Mouse (Mus musculus) embryonic facial prominence, embryonic 11.5 days (tissue): ENCODE measurements at regions not wholly inside any gene's neighbourhood (a gene's known extent, or its start where the extent isn't known, plus 50 kb on each side); places are given as distances from the start of the nearest gene placed in this dataset.

Experiments used
- ATAC-seq: fragments of 200-750 bp; cut with Nextera tagmentation; replicated peaks from 2 replicates; pipeline ENCODE4 v1.8.0; 2017; ENCODE audit warnings: low read depth; ENCODE audit not compliant: insufficient number of reproducible peaks, low FRiP score, low TSS enrichment
- DNase-seq: peaks from one replicate; pipeline ENCODE4 v3.0.0-alpha.2; 2015; ENCODE audit warnings: low spot score
- H3K27ac ChIP-seq: fragments of 300-500 bp; sonication (generic); replicated peaks from 2 replicates; pipeline ENCODE4 v1.5.1; 2014; ENCODE audit warnings: mild to moderate bottlenecking, low read depth, low read length, control low read depth
- H3K27me3 ChIP-seq: fragments of 300-500 bp; sonication (generic); 2 replicates; pipeline ENCODE4 v1.6.1; 2014; ENCODE audit warnings: mild to moderate bottlenecking, low read length, moderate library complexity, mixed read lengths; ENCODE audit not compliant: control insufficient read depth, insufficient read depth
- H3K36me3 ChIP-seq: fragments of 300-500 bp; sonication (generic); replicated peaks from 2 replicates; pipeline ENCODE4 v1.6.1; 2014; ENCODE audit warnings: low read depth, mild to moderate bottlenecking, low read length, moderate library complexity, mixed read lengths; ENCODE audit not compliant: control insufficient read depth, insufficient read depth
- H3K4me1 ChIP-seq: fragments of 300-500 bp; sonication (generic); 2 replicates; pipeline ENCODE4 v1.6.1; 2014; ENCODE audit warnings: low read length, mixed read lengths; ENCODE audit not compliant: control insufficient read depth, insufficient read depth
- H3K4me2 ChIP-seq: fragments of 300-500 bp; sonication (generic); 2 replicates; pipeline ENCODE4 v1.6.1; 2014; ENCODE audit warnings: low read depth, mild to moderate bottlenecking, control low read depth, low read length, moderate library complexity
- H3K4me3 ChIP-seq: fragments of 300-500 bp; sonication (generic); 2 replicates; pipeline ENCODE4 v1.5.1; 2014; ENCODE audit warnings: low read depth, low read length, control low read depth
- H3K9ac ChIP-seq: fragments of 300-500 bp; sonication (generic); replicated peaks from 2 replicates; pipeline ENCODE4 v1.6.1; 2014; ENCODE audit warnings: mild to moderate bottlenecking, control low read depth, low read length
- H3K9me3 ChIP-seq: fragments of 300-500 bp; sonication (generic); replicated peaks from 2 replicates; pipeline ENCODE4 v1.6.1; 2016; ENCODE audit warnings: mild to moderate bottlenecking, low read length, inconsistent platforms, mixed read lengths; ENCODE audit not compliant: control insufficient read depth
- WGBS: fragments of 180-500 bp; shearing (Covaris S2); extraction: QIAGEN DNeasy Blood & Tissue Kit; methylation state at CpG from one replicate; pipeline ENCODE4 v1.1.7; 2014; 5-methylcytosine and 5-hydroxymethylcytosine counted together

DNA sequence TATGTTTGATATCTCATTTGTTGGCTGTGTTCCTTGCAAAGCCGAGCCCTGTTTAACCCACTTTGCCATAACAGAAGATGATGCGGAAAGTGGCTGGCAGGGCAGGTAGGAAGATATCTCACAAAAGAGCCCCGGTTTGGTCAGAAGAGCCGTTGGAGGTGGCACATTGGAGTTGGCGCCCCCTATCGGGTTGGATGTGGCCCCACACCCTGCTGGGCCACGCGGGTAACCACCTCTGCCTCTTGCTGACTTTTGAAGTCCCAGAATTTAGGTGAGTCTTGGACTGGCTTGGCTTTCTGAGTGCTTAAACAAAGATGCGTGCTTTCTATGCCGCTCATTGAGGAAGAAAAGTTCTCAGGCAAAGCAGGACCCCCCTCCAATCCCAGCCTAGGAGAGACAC, 56.1 kb downstream of the Gm4791 start:
- Histone ChIP-seq H3K27me3 (no peaks in the 10 kb centered on the region), H3K4me1 (no peaks in the 10 kb centered on the region), H3K9ac (no peak overlapping the region), H3K4me2 (no peak overlapping the region), H3K36me3 (no peaks in the 10 kb centered on the region), H3K4me3 (no peak overlapping the region), H3K27ac (no peak overlapping the region), H3K9me3 (no peaks in the 10 kb centered on the region)
- 70% methylated on average over 10 of the region's 10 CpGs for WGBS
- no peak for DNase-seq
- ATAC-seq = no peak

- H3K27ac ChIP-seq = no peak overlapping the region
- H3K9me3 ChIP-seq = no peaks in the 10 kb centered on the region
- no peak overlapping the region for H3K9ac ChIP-seq
- no peak overlapping the region for H3K4me3 ChIP-seq
- H3K4me1 ChIP-seq = no peaks in the 10 kb centered on the region
- no peak for DNase-seq
- H3K36me3 ChIP-seq = no peaks in the 10 kb centered on the region
- 83% methylated on average over 6 of the region's 6 CpGs for WGBS
- H3K27me3 ChIP-seq = no peaks in the 10 kb centered on the region
- ATAC-seq = no peak
- no peak overlapping the region for H3K4me2 ChIP-seq
Observed at GRCm38 (mm10) chr9:47055558-47055957, 57.0 kb downstream of the Gm4791 start.

- Histone ChIP-seq H3K9me3 (no peaks in the 10 kb centered on the region), H3K4me1 (no peaks in the 10 kb centered on the region), H3K4me2 (no peak overlapping the region), H3K36me3 (no peaks in the 10 kb centered on the region), H3K4me3 (no peak overlapping the region), H3K9ac (no peak overlapping the region), H3K27ac (no peak overlapping the region), H3K27me3 (no peaks in the 10 kb centered on the region)
- DNase-seq (peak; percentile 33), ATAC-seq (no peak)
- WGBS = 62% methylated on average over 7 of the region's 7 CpGs
Observed at GRCm38 (mm10) chr9:47059339-47060005, 60.9 kb downstream of the Gm4791 start.

- DNase-seq (no peak), ATAC-seq (no peak)
- 91% methylated on average over 2 of the region's 2 CpGs for WGBS
- Histone ChIP-seq H3K4me3 (no peak overlapping the region), H3K4me2 (no peak overlapping the region), H3K4me1 (no peaks in the 10 kb centered on the region), H3K9ac (no peak overlapping the region), H3K27me3 (no peaks in the 10 kb centered on the region), H3K9me3 (no peaks in the 10 kb centered on the region), H3K27ac (no peak overlapping the region), H3K36me3 (no peaks in the 10 kb centered on the region)
Observed at GRCm38 (mm10) chr9:47060757-47061156, 62.2 kb downstream of the Gm4791 start.

DNA sequence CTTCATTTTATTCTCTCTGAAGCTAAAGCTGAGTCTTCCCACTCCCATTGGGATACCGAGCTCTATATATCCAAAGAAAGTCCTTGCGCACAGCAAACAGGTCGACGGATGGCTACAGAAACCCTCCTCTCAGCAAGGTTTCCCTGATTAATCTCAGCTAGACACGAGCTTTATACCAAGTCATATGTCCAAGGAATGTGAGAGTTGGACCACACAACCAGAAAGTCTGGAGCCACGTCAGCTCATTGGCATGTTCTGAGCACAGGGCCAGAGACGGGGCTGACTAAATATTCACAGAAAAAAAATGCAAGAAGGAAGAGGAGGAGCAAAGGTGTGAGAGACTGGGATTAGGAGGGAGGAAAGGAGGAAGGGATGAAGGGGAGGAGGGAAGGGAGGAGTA, 64.0 kb downstream of the Gm4791 start:
- Histone ChIP-seq H3K9me3 (no peaks in the 10 kb centered on the region), H3K4me2 (no peak overlapping the region), H3K36me3 (no peaks in the 10 kb centered on the region), H3K4me3 (no peak overlapping the region), H3K4me1 (no peaks in the 10 kb centered on the region), H3K27me3 (no peaks in the 10 kb centered on the region), H3K9ac (no peak overlapping the region), H3K27ac (no peak overlapping the region)
- DNase-seq (no peak), ATAC-seq (no peak)
- 83% methylated on average over 7 of the region's 7 CpGs for WGBS

DNA sequence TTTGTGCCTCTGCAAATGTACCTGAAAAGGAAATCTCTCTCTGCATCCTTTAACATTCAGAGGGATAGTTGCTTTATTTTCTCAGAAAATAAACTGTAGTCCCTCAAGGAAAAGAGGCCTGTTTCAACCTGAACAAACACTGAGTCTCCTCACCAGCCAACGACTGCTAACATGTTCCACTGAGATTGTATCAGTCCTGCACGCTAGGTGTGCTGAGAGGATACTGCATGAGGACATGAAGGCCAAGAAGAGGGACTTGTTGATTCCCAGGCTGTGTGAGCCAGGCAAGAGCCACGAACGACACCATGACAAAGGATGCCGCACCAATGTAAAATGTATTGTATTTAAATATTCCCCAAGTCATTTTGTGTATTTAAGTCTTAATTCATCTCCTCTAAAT, 65.2 kb downstream of the Gm4791 start:
- H3K4me2 ChIP-seq = no peak overlapping the region

DNA sequence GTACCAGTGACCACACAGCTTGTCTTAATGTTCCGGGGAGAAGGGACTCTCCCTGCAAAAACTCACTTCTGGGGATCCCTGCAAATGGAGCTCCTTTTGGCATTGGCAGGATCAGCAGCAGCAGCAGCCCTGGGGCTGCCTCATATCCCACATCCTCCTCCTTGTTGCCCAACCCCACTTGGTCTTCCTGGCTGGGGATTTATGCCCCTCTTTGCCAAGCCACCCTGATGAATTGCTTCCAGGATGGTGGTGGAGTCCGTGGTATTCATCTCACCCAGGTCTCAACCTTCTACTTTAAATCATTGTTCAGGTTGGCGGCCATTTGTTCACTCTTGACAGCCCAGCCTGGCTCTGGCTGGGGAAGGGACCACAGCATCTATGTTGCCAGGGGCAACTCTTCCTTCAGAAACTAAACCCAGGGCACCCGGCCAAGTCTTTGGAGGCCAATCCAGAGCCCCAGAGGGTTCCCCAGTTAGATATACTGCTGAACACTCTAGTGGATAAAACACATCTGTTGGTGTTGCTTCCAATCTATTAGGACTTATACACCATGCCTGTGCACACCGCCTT, 66.0 kb downstream of the Gm4791 start:
- no peak overlapping the region for H3K27ac ChIP-seq
- no peaks in the 10 kb centered on the region for H3K9me3 ChIP-seq
- no peak for ATAC-seq
- no peaks in the 10 kb centered on the region for H3K36me3 ChIP-seq
- no peak for DNase-seq
- no peaks in the 10 kb centered on the region for H3K4me1 ChIP-seq
- no peak overlapping the region for H3K4me2 ChIP-seq
- 79% methylated on average over 5 of the region's 5 CpGs for WGBS
- no peaks in the 10 kb centered on the region for H3K27me3 ChIP-seq
- H3K4me3 ChIP-seq = no peak overlapping the region
- no peak overlapping the region for H3K9ac ChIP-seq

More for the DNA sequence above, 65.2 kb downstream of the Gm4791 start:
- no peak for ATAC-seq
- Histone ChIP-seq H3K36me3 (no peaks in the 10 kb centered on the region), H3K9me3 (no peaks in the 10 kb centered on the region), H3K9ac (no peak overlapping the region), H3K4me1 (no peaks in the 10 kb centered on the region), H3K4me3 (no peak overlapping the region), H3K27me3 (no peaks in the 10 kb centered on the region), H3K27ac (no peak overlapping the region)
- DNase-seq = no peak
- WGBS = 73% methylated on average over 5 of the region's 5 CpGs

GRCm38 (mm10) chr9:47069436-47069835, 70.9 kb downstream of the Gm4791 start:
- H3K36me3 ChIP-seq = no peaks in the 10 kb centered on the region
- 20% methylated on average over 5 of the region's 5 CpGs for WGBS
- no peak overlapping the region for H3K4me2 ChIP-seq
- H3K4me1 ChIP-seq = no peaks in the 10 kb centered on the region
- DNase-seq = peak; percentile 35
- H3K27ac ChIP-seq = no peak overlapping the region
- no peak overlapping the region for H3K4me3 ChIP-seq
- no peaks in the 10 kb centered on the region for H3K27me3 ChIP-seq
- H3K9ac ChIP-seq = no peak overlapping the region; the same call in 1 of the 2 replicates
- no peak for ATAC-seq
- no peaks in the 10 kb centered on the region for H3K9me3 ChIP-seq
